Mouse (Mus musculus): ENCODE results near the gene Klhl18. TPM values are rescaled to one million over a fixed set of nuclear protein-coding genes. Genes with fewer than 3 reads are reported as not detected.
A peak's percentile ranks its signal among the peaks of the same experiment; 100 is the strongest.
"Not testable (repeated sequence)": the region's sequence is repeated elsewhere in the genome, so short reads cannot be mapped to it uniquely, and the experiment has no call there.

Klhl18 gene
- total RNA-seq, 4 experiments from 2014 or later = 10.8 to 15.1 (median 12.6) TPM

DNA sequence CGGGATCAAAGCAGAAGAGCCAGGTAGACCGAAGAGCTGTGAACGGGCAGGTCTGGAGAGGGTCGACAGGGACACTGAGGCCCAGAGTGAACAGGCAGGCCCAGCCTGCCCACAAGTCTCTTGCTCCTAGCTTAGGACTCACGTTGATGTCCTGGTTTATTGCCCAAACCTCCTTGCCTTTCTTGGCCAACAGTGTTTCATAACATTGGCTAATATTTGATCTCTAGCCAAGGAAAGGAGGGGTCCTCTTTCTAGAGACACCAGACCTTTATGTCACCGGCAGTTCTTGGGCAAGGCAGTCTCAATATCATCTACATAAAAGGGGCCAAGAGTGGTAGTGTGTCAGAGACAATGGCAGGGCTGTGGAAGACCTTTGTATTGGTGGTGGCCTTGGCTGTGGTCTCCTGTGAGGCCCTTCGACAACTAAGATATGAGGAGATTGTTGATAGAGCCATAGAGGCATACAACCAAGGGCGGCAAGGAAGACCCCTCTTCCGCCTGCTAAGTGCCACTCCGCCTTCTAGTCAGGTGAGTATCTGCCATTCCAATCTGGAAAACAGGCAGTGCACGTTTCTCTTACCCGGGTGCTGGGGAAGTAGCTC, 56.9 kb downstream of the Klhl18 start, which contains the start of gene Ngp:
TSS of gene Ngp (plus strand) at position 237 of the 602 bp plus-strand sequence.
- DNase-seq = no peak

DNA sequence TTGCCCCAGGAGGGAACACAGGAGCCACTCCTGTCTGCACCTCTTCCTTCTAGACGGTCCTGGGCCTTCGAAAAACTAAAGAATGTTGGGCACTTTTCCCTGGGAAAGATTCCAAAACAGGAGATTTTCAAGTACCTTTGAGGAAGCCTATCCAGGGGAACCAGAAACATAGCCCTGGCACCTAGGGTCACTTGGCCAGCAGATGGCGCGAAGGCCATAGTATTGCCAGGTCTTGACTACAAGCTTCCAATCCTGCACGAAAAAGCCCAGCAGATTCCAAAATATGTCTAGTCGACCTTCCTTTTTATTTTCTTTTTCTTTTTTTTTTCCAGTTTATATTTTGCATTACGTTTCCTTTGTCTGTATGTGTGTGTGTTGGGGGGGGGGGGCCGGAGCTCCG, 62.7 kb downstream of the Klhl18 start:
- DNase-seq = no peak

- no peak for DNase-seq
Observed at GRCm38 (mm10) chr9:110412926-110413325, 63.6 kb downstream of the Klhl18 start.

DNA sequence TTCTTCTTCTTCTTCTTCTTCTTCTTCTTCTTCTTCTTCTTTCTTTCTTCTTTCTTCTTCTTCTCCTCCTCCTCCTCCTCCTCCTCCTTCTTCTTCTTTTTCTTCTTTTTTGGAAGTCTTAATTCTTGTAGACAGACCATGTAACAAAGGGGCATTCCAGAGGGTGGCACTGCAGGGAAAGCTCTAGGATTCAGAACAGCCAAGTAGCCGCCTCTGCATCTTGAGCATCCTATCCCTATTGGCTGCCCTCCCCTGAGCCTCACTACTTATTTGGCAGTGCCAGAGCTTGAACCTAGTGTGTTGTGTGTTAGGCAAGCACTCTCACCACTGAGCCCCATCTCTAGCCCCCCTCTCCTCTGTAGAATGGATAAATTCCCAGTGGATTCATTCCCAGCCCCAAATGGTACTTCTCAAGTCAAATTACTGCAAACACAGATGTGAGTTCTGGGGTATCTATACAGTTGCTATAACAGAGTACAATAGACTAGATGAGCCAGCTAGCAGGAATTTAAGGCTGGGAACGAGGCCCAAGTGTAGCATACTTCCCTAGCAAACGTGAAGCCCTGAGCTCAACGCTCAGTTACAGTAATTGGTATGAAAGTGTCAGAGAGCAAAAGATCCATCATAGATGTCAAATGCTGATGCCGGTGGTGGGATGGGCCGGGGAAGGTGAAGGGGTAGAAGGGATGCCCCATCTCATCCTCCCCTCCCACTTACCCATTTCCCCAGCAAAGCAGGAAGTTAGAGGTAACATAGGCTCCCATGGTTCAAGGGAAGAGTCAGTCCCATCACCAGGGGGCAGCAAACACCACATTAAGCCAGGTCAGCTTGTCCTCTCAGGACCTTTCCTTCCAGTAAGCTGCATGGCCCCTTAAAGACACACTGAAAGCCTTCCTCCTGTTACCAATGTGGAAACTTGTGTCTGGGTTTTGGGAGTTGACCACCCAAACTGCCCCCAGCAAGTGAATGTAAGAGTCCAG, 65.3 kb downstream of the Klhl18 start:
- DNase-seq = peak; percentile 73

DNA sequence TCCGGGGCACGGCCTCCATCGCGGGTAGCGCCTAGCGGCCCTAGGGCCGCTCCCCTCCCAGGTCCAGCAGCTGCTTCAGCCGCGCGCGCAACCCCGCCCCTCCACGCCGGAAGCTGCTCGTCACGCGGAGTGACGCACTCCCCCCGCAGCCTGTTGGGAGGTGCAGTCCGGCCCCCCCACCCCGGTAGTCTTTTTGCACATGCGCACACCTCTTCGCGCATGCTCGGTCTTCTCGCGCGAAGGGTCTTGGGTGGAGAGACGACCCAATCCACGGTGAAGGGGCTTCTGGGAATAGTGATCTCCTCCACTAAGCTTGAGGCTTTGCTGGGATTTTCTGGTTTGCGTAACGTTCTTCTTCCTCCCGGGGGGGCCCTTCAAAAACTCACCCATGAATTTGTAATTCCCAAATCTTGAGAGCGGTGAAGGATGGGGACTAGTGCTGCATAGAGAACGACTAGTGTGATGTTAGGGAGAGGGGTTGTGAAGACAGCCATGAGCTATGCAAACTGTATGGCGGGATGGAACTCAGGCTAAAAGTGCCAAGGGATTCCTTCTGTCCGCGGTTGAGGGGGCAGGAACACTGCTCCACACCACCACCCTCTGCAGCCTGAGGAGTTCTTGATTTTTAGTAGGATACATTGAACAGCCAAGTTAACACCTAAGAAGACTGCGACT, 68.3 kb downstream of the Klhl18 start, which contains the start of gene Ptpn23:
TSS of gene Ptpn23 (minus strand) at position 115 of the 675 bp plus-strand sequence.
- DNase-seq = peak; percentile 91

GRCm38 (mm10) chr9:110407311-110408098, 69.0 kb downstream of the Klhl18 start:
- DNase-seq = no peak

DNA sequence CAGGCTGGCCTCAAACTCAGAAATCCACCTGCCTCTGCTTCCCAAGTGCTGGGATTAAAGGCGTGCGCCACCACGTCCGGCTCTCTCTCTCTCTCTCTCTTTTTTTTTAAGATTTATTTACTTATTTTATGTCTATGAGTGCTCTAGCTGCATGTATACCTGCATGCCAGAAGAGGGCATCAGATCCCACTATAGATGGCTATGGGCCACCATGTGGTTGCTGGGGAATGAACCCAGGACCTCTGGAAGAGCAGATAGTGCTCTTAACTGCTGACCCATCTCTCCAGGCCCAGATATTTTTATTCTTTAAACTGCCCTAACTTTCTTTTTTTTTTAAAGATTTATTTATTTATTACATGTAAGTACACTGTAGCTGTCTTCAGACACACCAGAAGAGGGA, 73.3 kb downstream of the Klhl18 start:
- not testable (repeated sequence) for DNase-seq

- no peak for DNase-seq
Observed at GRCm38 (mm10) chr9:110402731-110403130, 73.8 kb downstream of the Klhl18 start.

DNA sequence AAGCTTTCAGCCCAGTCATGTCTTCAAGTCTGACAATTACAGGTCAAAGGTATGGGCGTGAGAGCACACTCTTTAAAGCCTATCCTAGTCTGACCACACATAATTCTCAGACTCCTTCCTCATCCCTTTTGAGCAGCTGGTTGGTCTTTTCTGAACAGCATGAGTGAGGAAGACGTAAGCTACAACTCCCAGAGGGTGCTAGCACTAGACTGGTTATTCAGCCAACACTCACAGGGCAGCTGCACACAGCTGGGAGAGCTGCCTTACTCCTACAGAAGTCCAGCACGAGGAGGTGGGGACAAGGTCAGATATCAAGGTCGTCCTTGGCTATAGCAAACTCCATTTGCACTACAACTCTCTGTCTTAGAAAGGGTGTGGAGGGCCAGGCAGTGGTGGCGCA, 75.8 kb downstream of the Klhl18 start:
- DNase-seq = peak; percentile 60

GRCm38 (mm10) chr9:110393295-110393694, 83.2 kb downstream of the Klhl18 start:
- no peak for DNase-seq

- DNase-seq = peak; percentile 57
Observed at GRCm38 (mm10) chr9:110390843-110391242, 85.7 kb downstream of the Klhl18 start.

DNA sequence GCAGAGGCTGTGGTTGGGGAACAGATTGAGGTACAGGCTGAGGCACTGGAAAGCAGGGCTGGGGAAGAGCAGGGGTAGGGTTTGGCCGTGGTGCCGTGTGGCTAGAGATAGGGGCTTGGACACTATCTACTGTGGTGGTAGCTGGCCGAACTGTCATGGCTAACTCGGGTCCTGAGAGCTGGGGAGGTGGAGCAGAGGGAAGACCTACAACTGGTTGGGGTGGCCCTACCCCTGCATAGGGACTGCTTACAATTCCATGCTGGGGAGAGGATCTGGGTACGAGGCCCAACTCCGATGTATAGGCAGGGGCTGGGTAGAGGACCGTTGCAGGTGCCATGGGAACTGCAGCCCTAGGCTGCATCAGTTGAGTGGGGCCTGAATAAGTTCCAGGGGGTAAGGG, 88.5 kb downstream of the Klhl18 start:
- DNase-seq = no peak

- DNase-seq = no peak
Observed at GRCm38 (mm10) chr9:110384369-110384929, 92.0 kb downstream of the Klhl18 start.

DNA sequence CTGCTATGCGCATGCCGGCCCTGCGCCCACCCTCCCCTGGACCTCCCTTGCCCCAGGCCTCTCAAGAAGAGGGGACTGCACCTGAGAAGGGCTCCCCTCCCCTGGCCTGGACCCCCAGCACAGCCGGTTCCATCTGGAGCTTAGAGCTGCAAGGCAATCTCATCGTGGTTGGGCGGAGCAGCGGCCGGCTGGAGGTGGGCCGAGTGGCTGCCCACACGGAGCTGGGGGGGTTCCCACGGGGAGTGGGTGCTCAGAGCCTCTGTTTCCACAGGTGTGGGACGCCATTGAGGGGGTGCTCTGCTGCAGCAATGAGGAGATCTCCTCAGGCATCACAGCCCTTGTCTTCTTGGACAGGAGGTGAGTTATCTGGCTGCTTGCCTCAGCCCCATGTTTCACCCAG, 95.2 kb downstream of the Klhl18 start:
- no peak for DNase-seq

GRCm38 (mm10) chr9:110380662-110381061, 95.8 kb downstream of the Klhl18 start:
- DNase-seq = peak; percentile 50

GRCm38 (mm10) chr9:110379361-110379760, 97.1 kb downstream of the Klhl18 start:
- no peak for DNase-seq

- DNase-seq = not testable (repeated sequence)
Observed at GRCm38 (mm10) chr9:110377655-110378054, 98.8 kb downstream of the Klhl18 start.

Measured in adrenal gland, adult 8-10 months (tissue).